Mouse (Mus musculus) gastrocnemius, postnatal 25 days (tissue): ENCODE measurements around the gene Fbxo34. TPM values are rescaled to one million over a fixed set of nuclear protein-coding genes. Genes with fewer than 3 reads are reported as not detected.

ENCODE experiments used
- DNase-seq: peaks from one replicate; pipeline ENCODE4 v3.0.0; 2022
- total RNA-seq, 2 experiments: library from RNA; stranded (reverse); gene quantifications; 1 replicate in 1 of 2; 2 replicates in 1 of 2; pipeline ENCODE4 v1.2.3; 2021

Fbxo34 gene
- total RNA-seq, 2 experiments from 2014 or later, result 10.0 to 11.1 TPM

- peak; percentile 48 for DNase-seq
Observed at GRCm38 (mm10) chr14:47472743-47473546, 22.7 kb downstream of the Fbxo34 start.

- DNase-seq, result no peak
Observed at GRCm38 (mm10) chr14:47473891-47474290, 23.7 kb downstream of the Fbxo34 start.

GRCm38 (mm10) chr14:47474571-47475254 lies 24.5 kb downstream of the Fbxo34 start:
- DNase-seq, result no peak

- no peak for DNase-seq
Observed at GRCm38 (mm10) chr14:47476266-47476665, 26.0 kb downstream of the Fbxo34 start.

- DNase-seq, result no peak
Observed at GRCm38 (mm10) chr14:47477711-47478110, 27.5 kb downstream of the Fbxo34 start.

GRCm38 (mm10) chr14:47482200-47482599 lies 32.0 kb downstream of the Fbxo34 start:
- DNase-seq, result no peak

GRCm38 (mm10) chr14:47483099-47483498 lies 32.9 kb downstream of the Fbxo34 start:
- DNase-seq, result no peak

- DNase-seq, result no peak
Observed at GRCm38 (mm10) chr14:47488732-47489131, 38.5 kb downstream of the Fbxo34 start.

GRCm38 (mm10) chr14:47489310-47490097 lies 39.3 kb downstream of the Fbxo34 start:
- no peak for DNase-seq

GRCm38 (mm10) chr14:47490732-47491131 lies 40.5 kb downstream of the Fbxo34 start:
- DNase-seq, result no peak

GRCm38 (mm10) chr14:47493592-47494361 lies 43.6 kb downstream of the Fbxo34 start:
- DNase-seq, result no peak

- no peak for DNase-seq
Observed at GRCm38 (mm10) chr14:47495951-47496350, 45.7 kb downstream of the Fbxo34 start.

- no peak for DNase-seq
Observed at GRCm38 (mm10) chr14:47497166-47497565, 46.9 kb downstream of the Fbxo34 start.

- DNase-seq, result no peak
Observed at GRCm38 (mm10) chr14:47498632-47499031, 48.4 kb downstream of the Fbxo34 start.

- DNase-seq, result no peak
Observed at GRCm38 (mm10) chr14:47504036-47504435, 53.8 kb downstream of the Fbxo34 start.

GRCm38 (mm10) chr14:47506676-47507075 lies 56.5 kb downstream of the Fbxo34 start:
- DNase-seq, result no peak

- no peak for DNase-seq
Observed at GRCm38 (mm10) chr14:47508035-47508434, 57.8 kb downstream of the Fbxo34 start.

- no peak for DNase-seq
Observed at GRCm38 (mm10) chr14:47510244-47510643, 60.0 kb downstream of the Fbxo34 start.

GRCm38 (mm10) chr14:47513606-47514005 lies 63.4 kb downstream of the Fbxo34 start:
- no peak for DNase-seq

GRCm38 (mm10) chr14:47514816-47515453 lies 64.7 kb downstream of the Fbxo34 start:
- DNase-seq, result no peak

GRCm38 (mm10) chr14:47515636-47516035 lies 65.4 kb downstream of the Fbxo34 start:
- no peak for DNase-seq
